Mouse (Mus musculus) erythroblast, adult 5-6 weeks (primary cell): Measurements from ENCODE around the gene Senp1. TPM values are rescaled to one million over a fixed set of nuclear protein-coding genes. Genes with fewer than 3 reads are reported as not detected.

Experiments used
- ATAC-seq: replicated peaks from 2 replicates; pipeline ENCODE4 v1.8.0; 2016; ENCODE audit warnings: moderate number of reproducible peaks, mild to moderate bottlenecking, moderate TSS enrichment, inconsistent platforms; ENCODE audit not compliant: poor library complexity, low FRiP score, severe bottlenecking
- total RNA-seq, 2 experiments: library from RNA; stranded (forward) in 1 of 2; stranded (reverse) in 1 of 2; fragments of 150-400 nt in 1 of 2; fragments of 200-764, 138-1000 nt in 1 of 2; gene quantifications; 2 replicates each; pipeline versions ENCODE4 v1.2.3 to v1.2.4; 2015 to 2017; ENCODE audit warnings: low replicate concordance in 2 of 2

Senp1 gene
- total RNA-seq, 2 experiments from 2014 or later = 20.9 to 22.3 TPM

DNA sequence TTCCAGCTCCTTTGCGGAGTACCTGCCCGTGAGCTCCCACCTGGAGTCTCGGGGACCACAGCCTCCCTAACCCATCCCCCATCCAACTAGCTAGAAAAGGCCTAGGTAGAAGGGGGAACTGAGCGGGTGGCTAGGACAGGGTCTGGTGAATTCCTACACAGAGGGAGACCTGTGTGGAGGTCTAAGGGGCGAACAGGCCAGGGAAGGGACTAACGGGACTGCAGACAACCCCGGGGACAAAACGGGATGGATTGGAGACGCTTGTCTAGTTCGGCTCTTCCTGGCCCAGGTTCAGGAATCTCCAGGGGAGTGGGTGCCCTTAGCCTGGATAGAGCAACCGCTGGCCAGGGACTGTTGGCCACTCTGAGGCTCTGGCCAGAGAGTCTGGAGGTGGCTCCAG, 88.4 kb downstream of the Senp1 start:
- ATAC-seq = 0 out of 2 replicates have a peak, but pooled peaks have one; percentile 44

DNA sequence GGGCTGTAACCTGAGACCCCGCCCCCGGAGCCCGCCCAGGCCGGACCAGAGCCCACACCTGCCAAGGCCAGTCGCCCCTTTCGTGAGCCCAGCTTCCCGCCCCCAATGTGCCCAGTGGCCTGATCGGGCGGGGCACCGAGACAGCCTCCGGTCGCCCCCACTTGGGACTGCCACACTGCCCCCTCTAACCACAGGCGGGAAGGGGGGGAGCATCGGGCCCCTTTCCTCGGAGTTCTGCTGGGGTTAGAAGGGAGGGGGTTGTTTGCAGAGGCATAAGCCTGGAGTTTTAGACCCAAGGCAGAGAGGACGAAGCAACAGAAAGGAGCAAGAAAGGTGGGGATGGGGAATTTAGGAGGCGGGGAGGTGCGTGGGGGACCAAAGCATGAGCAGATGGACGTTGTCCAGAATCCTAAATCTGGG, 88.8 kb downstream of the Senp1 start:
- no peak for ATAC-seq

DNA sequence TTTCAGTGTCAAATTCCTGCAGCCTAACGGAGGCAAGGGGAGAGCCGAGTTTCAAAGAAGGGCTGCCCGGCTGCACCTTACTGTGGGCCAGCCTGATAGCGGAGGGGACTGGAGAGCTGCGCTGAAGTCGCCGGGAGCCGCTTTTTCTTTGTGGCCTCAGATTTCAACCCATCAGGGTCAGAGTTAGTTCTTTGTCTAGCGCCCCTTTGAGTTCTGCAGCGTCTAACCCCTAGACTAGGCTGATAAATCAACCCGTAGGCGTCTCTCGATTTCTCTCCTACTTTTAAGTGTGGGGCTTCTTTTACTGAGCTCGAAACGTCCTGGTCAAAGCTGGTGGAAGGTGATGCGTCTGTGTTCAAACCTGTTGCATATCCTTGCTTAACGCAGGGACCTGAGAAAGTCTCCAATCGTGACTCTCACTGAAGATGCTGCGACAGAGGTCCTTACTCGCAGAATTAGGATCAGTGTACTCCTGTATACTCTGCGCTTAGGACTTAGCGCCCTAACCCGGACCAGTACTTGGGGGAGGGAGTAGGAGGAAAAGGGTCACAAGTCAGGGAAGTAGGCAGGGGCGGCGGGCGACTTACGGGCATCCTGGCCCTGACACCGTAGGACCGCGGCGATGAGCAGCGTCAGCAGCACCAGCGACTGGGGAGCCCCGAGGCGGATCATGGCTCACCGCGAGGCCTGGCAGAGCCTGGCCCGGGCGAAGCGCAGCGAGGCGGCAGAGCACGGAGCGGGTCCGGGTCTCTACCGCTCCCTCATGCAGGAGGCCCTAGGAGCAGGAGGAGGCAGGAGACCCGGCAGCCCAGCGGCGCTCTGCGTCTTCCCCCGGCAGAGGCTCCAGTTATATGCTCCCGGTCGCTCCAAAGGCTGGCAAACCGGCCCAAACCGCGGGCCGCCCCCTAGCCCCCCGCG, 89.5 kb downstream of the Senp1 start, which contains the start of gene Col2a1:
Gene Col2a1, minus strand, starts transcription at position 874 of the 918 bp plus-strand sequence.
- no peak for ATAC-seq

DNA sequence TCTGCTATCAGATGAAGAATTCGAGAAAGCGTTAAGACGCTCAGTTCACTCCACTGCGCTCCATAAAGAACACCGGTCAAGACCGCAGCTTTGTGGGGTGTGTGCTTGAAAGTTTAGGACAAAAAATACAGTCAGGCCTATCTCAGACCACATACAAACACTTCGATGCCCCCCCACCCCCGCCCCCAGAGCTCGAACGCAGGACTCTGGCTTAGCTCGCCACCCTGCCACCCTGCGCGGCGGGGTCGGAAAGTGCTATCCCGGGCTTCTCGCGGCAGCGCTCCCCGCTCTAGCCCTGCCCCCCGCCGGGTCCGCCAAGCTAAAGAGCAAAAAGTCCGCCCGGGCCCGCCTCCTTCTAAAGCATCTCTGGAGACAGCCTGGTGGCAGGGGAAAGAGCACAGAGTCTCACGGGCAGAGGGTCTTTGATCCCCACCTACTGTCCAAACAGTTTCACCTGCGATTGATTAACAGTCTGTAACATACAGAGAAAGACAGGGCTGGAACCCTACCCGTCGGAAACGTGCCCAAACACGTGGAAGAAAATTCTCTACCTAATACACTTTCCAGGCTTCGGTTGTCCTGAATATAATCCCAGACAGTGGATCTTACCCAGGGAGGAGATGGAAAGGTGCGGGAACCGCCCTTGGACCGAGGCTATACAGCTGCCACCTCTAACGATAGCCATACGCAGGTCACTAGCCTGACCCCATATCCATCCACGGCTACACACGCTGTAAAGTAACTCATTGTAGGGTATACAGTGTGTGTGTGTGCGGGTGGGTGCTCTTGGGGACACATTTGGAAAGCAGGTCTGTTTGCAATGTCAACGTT, 90.3 kb downstream of the Senp1 start:
- no peak for ATAC-seq

DNA sequence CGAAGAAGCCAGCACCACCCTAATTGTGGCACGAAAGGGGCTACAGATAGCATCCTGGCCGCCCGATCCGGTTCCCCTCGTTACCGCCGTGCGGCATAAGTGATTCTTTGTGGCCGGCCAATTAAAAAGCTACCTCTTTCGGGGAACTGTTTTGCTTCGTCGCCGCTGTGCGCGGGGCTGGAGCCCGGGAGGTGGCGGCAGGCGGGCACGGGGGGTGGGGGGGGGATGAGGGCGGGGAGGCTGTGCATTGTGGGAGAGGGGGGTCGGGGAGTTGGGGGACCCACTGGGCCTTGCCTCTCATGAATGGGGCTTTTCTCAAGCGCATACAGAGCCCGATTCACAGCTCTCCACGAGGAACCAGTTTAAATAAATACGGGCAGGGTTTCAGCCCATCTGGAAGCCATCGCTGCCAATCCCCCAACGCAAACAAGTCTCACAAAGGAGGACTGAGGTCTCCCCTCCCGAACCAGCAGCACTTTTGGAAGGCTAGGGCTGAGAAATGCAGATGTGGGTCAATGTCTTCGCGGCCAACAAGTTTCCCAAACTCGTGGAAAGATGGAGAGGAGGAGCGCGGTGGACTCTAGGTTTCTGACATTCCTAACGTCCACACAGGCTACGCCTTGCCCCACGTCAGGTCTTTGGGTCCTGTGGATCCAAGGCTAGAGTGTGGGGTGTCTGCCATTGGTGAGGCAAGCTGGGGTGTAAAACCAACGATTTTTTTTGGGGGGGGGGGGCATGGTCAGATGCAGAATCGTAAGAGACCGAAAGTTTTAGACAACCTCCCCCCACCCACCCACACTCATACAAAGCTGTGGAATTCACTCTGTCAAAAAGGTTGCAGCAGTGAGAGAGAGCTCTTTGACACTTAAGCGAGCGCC, 91.2 kb downstream of the Senp1 start:
- no peak for ATAC-seq

DNA sequence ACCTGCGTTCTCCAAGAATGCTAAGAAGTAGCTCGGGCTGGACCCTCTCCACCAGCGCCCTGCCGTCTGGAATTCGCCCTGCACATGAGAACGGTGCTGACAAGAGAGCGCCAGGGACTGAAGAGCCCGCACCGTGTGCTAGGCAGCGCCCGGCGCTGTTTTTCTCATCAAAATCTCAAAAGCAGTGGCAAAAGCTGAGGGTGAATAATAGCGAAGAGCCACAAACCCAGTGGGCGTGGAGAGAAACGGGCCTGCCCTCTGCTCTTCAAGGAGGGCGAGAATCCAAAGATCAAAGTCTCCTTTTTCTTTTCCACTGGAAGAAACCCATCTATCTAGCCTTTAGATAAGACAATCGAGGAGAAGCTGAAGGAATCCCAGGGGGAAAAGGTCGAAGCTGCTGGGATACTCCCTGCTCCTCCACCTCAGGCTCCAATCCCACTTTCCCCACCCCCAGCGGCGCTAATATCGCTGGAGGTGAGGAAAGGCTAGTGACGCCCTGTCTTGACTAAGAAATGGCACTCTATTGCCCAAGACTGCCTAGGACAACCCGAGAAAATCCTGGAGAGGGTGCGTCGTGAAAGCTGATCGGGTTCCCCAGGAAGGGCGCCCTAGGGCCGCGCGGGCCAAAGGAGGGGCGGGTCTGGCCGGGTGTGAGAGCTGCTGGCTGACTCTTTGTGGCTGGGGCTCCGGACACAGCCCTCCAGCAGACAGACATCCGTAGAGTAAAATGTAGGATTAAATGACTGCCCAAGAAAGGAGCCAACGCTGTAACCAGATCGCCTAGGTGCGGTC, 92.0 kb downstream of the Senp1 start:
- no peak for ATAC-seq

DNA sequence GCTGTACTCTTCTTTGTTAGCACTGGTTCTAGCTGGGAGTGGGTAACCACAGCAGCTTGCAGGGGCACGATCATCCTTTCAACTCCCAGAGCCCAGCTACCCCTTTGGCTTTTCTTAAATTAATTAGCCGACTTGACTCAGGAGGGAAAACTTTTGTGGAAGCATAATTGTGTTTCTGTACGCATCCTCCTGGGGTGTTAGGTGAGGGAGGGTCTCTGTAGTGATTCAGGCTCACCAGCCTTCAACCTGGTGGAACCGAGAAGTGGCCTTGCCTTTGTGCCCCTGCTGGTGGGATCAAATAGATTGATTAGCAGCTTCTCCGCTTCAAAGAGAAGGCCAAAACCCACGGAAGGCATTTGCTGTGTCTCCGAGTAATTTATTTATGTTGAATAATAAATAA, 93.6 kb downstream of the Senp1 start:
- no peak for ATAC-seq

DNA sequence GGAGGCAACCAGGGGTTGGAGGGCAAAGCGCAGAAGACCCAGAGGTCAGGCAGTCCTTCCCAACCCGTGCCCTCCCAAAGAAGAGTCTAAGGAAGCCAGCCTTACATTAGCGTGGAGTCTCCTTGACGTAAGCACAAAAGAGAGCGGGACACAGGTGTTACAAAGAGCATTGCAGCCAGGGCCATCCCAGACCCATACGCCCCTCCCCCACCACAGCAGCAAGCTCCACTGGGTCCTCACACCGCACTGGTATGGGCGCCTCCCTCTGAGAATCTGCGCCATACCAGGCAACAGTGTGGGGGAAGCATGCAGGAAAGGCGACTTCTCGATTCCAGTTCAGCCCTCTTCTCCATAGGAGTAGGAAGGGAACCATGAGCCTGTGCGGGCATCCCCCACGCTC, 94.0 kb downstream of the Senp1 start:
- ATAC-seq = no peak

DNA sequence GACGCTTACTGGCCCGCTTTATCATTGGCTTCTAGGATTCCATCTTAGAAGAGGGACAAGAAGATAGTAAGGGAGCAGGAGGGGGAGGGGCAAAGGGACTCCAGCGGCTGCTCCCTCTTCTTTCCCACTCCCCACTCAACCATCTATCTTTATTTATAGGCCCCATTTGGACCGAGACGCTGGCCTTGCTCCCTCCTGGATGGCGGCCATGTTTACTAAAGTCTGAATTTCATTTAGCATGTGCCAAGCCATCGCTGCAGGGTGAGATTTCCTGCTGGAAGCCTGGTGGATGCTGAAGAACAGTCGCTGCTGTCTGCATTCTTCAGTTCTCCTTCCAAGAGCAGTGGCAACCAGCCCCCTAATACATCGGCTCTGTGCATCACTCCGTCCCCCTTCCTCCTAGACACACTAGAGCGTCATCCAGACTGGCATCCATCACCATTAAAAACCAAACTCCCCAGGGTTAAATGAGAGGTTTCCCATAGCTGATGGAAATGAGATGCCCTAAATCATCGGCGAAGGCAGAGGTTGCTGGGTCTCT, 96.8 kb downstream of the Senp1 start:
- no peak for ATAC-seq

DNA sequence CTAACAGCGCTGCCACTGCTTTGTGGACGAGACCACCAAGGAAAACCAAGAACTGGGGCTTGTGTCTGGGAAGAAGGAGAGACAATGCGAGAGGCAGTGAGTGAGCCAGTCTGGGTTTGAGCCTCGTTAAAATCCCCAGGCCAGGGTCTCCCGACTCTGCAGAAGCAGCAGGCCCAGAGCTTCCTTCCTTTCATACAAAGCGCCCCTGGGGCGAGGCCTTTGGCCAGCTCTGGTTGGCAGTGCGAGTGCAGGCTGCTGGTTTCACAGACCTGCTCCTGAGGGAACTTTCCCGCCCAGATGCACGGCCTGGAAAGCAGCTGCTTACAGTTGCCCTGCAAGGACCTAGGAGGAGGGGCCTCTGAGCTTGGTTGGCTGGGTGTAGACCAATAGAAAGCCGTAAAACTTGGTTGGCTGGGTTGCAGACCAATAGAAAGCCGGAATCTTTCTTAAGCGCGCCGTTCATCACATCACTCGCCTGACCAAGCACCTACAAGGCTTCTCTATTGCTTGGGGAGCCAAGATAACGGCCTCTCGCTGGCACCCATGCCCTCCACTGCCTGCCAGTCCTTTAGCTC, 100.7 kb downstream of the Senp1 start:
- ATAC-seq = peak; percentile 18; the same call in 1 of the 2 replicates

DNA sequence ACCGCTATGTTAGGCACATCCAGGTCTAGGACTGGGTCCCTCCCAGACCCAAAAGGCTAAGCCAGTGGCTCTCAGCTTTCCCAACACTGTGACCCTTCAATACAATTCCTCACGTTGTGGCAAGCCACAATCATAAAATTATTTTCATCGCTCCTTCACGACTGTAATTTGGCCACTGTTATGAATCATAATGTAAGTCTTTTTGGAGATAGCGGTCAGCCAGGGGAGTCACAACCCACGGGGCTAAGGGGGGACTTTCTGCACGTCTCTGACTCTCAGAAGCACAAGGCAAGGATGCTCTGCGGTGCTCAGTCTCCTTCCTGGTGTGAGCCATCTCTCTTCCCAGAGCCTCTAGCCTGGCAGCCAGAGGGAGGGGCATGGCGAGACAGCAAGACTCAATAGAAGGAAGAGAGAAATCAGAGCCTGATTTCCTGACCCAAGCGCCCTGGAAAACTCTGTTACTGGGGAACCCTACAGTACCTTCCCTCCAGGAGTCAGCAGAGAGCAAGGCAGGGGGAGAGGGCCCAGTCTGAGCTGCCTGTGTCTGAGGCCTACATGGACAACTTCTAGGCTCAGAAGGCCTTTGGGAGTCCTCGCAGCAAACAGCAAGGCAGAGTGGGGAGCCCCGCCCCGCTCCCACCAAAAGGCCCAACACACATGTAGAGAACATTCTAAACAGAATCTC, 101.4 kb downstream of the Senp1 start:
- no peak for ATAC-seq

DNA sequence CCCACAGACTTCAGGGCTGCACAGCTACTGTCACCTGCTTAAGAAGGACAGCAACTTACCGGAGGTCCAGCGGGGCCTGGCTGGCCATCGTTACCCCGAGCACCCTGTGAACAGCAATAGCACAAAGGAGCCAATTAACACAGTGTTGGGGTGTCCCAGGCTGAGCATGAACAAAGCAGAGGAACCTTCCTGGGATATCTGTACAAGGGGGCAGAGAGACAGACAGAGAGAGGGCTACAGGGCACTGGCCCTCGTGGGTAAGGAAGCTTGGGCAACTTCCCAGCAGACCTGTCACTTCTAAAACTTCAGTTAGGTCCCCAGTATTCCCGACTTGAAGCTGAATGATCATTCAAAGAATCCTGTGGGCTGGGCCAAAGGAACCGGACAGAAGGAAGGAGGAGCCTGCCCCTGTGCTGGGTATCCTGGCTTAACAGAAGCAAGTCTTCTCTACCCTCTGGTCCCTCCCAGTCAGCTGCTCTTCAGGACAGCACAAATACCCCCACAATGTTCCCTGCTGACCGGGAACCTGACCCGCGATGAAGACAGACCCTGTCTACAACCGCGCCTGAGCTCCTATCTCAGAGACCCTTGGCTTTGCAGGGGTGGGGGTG, 102.2 kb downstream of the Senp1 start:
- no peak for ATAC-seq

DNA sequence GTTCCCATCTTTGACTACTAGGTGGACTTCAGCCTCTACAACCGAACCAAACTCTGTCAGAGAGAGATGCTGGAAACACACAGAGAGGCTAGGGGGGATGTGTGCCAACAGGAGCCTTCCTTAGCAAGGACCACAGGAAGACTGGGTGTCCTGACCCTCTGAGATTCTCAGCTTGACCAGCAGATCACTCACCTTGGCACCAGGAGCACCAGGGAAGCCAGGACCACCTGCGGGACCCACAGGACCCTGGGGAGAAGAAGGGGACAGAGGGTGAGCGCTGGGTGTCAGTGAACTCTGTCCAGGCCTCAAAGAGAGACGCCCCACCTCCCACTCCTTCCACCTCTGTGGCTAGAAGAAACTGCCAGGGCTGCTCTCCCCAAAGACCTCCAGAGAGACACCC, 102.8 kb downstream of the Senp1 start:
- no peak for ATAC-seq

DNA sequence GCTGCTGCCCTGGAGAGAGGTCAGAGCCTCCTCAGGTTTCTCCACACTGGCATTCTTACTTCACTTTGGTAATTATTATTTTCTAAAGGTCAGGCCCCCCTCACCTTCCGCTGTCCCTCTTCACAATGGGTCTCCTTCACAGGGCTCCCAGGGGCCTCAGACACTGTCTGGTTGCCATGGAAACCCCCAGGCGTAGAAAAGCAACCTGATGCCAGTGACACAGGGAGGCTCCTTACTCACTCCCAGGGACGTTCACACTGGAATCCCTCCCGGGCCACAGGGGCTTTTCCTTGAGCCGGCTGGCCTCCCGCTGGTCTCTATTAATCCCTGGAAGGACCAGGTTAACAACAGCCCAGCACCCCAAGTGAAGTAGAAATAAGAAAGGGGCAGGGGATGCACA, 103.4 kb downstream of the Senp1 start:
- ATAC-seq = no peak

DNA sequence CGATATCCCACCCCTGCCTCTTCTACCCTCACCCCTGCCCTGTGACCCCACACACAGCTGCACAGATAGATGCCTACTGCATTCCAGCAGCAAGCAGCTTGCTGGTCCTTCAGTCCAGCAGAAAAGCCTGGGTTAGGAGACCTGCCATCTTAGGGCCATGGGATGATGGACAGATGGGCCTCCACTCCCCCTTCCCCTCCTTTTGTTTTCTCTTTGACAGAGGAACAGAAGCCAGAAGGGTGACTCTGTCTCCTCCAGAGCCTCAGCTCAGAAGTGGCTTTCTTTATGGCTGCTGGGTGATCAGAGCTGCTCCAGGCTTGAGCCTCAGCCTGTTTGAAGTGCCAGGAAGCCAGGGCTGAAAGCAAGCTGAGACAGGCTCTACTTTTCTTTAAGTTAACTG, 104.0 kb downstream of the Senp1 start:
- ATAC-seq = no peak
